Mouse (Mus musculus) hindbrain, embryonic 11.5 days (tissue): ENCODE results near the gene Fam69b. TPM values are rescaled to one million over a fixed set of nuclear protein-coding genes. Genes with fewer than 3 reads are reported as not detected.

ENCODE experiments used
- ATAC-seq: fragments of 200-750 bp; cut with Nextera tagmentation; 2 replicates; pipeline ENCODE4 v1.8.0; 2017; ENCODE audit warnings: mild to moderate bottlenecking, moderate TSS enrichment, moderate library complexity; ENCODE audit not compliant: low FRiP score
- DNase-seq: peaks from one replicate; pipeline ENCODE4 v3.0.0-alpha.2; 2015; ENCODE audit warnings: low spot score
- H3K27ac ChIP-seq: fragments of 300-500 bp; sonication (generic); 2 replicates; pipeline ENCODE4 v1.5.1; 2014; ENCODE audit warnings: mild to moderate bottlenecking, low read depth, low read length
- H3K27me3 ChIP-seq: fragments of 300-500 bp; sonication (generic); 2 replicates; pipeline ENCODE4 v1.6.1; 2014; ENCODE audit warnings: mild to moderate bottlenecking, low read length, moderate library complexity, mixed read lengths; ENCODE audit not compliant: control insufficient read depth, insufficient read depth
- H3K36me3 ChIP-seq: fragments of 300-500 bp; sonication (generic); 2 replicates; pipeline ENCODE4 v1.6.1; 2014; ENCODE audit warnings: mild to moderate bottlenecking, low read length, moderate library complexity, mixed read lengths; ENCODE audit not compliant: control insufficient read depth, insufficient read depth
- H3K4me1 ChIP-seq: fragments of 300-500 bp; sonication (generic); replicated peaks from 2 replicates; pipeline ENCODE4 v1.6.1; 2014; ENCODE audit warnings: low read length, mixed read lengths; ENCODE audit not compliant: control insufficient read depth, insufficient read depth
- H3K4me2 ChIP-seq: fragments of 300-500 bp; sonication (generic); replicated peaks from 2 replicates; pipeline ENCODE4 v1.6.1; 2014; ENCODE audit warnings: mild to moderate bottlenecking, low read depth, low read length
- H3K4me3 ChIP-seq: fragments of 300-500 bp; sonication (generic); 2 replicates; pipeline ENCODE4 v1.5.1; 2014; ENCODE audit warnings: low read depth, low read length
- H3K9ac ChIP-seq: fragments of 300-500 bp; sonication (generic); 2 replicates; pipeline ENCODE4 v1.6.1; 2014; ENCODE audit warnings: low read depth, low read length
- H3K9me3 ChIP-seq: fragments of 300-500 bp; sonication (generic); 2 replicates; pipeline ENCODE4 v1.6.1; 2016; ENCODE audit warnings: low read length; ENCODE audit not compliant: control insufficient read depth
- WGBS: fragments of 180-500 bp; shearing (Covaris S2); extraction: QIAGEN DNeasy Blood & Tissue Kit; methylation state at CpG from one replicate; pipeline ENCODE4 v1.1.7; 2014; 5-methylcytosine and 5-hydroxymethylcytosine counted together
- polyA plus RNA-seq: library from polyadenylated mRNA; unstranded; fragments of >200 nt; fragmentation: Nextera tagmentation; extraction: Ambion mirVana; gene quantifications from 2 replicates; pipeline ENCODE4 v1.2.1, GENCODE M21; 2014

Gene Fam69b
- polyA plus RNA-seq, 1 experiment from 2014 or later, result 38.4 TPM

DNA sequence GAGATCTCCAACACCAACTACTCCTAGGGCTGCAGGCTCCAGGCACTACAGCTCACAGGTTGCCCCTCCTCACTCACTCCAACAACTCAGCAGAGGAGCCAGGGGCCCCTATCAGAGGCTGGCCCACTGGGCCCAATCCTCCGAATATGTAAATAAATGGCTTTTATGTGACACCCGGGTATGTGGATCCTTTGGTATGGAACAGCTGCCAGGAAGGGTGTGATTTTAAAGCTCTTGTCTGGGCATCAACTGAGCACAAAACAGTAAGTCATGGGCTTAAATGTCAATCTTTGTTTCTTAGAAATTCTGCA is 8.0 kb downstream of the Fam69b start:
- Histone ChIP-seq H3K4me2 (no peak overlapping the region), H3K36me3 (peaks cover 4% of the 10 kb centered on the region; the same call in 1 of the 2 replicates), H3K9ac (no peak overlapping the region), H3K4me3 (no peak overlapping the region), H3K27ac (no peak overlapping the region), H3K9me3 (no peaks in the 10 kb centered on the region), H3K4me1 (peaks cover 13% of the 10 kb centered on the region; the same call in 1 of the 2 replicates), H3K27me3 (no peaks in the 10 kb centered on the region)
- ATAC-seq (no peak), DNase-seq (no peak)
- 67% methylated on average over 2 of the region's 2 CpGs for WGBS

DNA sequence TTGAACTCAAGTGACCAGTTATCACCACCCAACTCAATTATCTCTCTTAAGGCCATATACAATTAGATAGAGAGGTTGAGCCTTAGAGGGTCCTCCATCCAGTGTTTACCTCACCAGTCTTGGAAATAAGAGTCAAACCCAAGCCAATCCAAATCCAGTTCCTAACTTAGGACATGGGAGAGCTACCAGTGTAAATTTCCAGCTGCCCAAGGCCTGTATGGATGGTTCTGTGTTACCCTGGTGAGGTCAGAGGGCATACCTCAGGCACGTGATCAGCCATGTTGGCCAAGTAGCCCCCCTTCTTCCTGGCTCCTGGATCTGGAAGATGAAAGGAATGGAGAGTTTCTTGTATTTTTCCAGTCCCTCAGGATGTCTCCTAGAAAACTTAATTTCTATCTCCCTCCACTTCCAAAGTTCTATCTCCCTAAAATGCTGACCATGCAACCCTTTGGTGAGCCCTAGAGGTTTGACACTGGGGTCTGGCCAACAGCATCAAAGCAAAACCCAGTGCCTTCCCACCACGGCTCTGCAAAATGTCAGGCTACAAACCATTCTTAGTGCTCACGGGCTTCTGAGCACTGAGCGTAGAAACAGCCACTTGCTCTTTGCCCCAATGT is 9.2 kb downstream of the Fam69b start:
- H3K9ac ChIP-seq, result no peak overlapping the region
- no peaks in the 10 kb centered on the region for H3K27me3 ChIP-seq
- no peak overlapping the region; the same call in 1 of the 2 replicates for H3K4me2 ChIP-seq
- H3K4me1 ChIP-seq, result peaks cover 13% of the 10 kb centered on the region; the same call in 1 of the 2 replicates
- 82% methylated on average over 4 of the region's 4 CpGs for WGBS
- H3K27ac ChIP-seq, result no peak overlapping the region
- ATAC-seq, result no peak
- no peak for DNase-seq
- no peak overlapping the region for H3K4me3 ChIP-seq
- no peaks in the 10 kb centered on the region for H3K9me3 ChIP-seq
- H3K36me3 ChIP-seq, result peaks cover 4% of the 10 kb centered on the region; the same call in 1 of the 2 replicates

DNA sequence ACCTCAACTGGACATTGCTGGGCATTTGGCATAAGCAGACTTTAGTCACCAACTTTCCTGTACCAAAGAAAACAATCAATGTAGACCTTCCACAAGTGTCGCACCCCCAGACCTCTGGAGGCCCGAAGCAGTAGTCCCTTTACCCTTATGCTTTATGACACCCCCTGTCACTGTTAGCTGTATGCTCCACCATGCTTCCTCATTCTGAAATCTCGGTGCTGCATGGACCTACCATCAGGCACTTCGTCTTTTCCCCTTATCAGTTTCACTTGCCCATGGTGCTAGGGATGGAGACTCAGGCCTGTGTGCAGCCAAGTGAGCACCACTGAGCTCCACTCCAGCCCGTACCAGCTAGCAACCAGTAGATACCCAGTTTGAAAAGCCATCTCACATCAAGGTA is 9.8 kb downstream of the Fam69b start:
- no peak overlapping the region for H3K27ac ChIP-seq
- H3K9me3 ChIP-seq, result no peaks in the 10 kb centered on the region
- H3K27me3 ChIP-seq, result no peaks in the 10 kb centered on the region
- H3K9ac ChIP-seq, result peak overlapping the region; percentile 37; the same call in 1 of the 2 replicates
- ATAC-seq, result no peak
- WGBS, result 84% methylated on average over 5 of the region's 5 CpGs
- peaks cover 4% of the 10 kb centered on the region; the same call in 1 of the 2 replicates for H3K36me3 ChIP-seq
- H3K4me1 ChIP-seq, result peaks cover 11% of the 10 kb centered on the region; the same call in 1 of the 2 replicates
- DNase-seq, result no peak
- peak overlapping the region; percentile 50; the same call in 1 of the 2 replicates for H3K4me2 ChIP-seq
- H3K4me3 ChIP-seq, result no peak overlapping the region

DNA sequence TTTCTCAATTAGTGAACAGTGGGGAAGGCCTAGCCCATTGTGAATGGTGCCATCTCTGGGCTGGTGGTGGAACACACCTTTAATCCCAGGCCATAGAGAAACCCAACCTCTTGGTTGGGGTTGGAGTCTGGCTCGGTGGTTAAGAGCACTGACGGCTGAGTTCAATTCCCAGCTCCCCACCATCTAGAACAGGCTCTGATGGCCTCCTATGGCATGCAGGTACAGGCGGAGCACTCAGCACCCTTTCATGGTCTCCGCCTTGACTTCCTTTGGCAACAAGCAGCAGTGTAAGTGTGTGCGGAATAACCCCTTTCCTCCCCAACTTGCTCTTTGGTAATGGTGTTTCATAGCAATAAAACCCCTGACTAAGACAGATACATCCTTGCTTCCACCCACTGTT is 10.3 kb downstream of the Fam69b start:
- Histone ChIP-seq H3K4me2 (peak overlapping the region; percentile 50), H3K4me1 (peaks cover 11% of the 10 kb centered on the region; the same call in 1 of the 2 replicates), H3K4me3 (peak overlapping the region; percentile 93), H3K9me3 (no peaks in the 10 kb centered on the region), H3K27ac (peak overlapping the region; percentile 36; the same call in 1 of the 2 replicates), H3K27me3 (no peaks in the 10 kb centered on the region), H3K9ac (peak overlapping the region; percentile 37), H3K36me3 (peaks cover 4% of the 10 kb centered on the region; the same call in 1 of the 2 replicates)
- no peak for DNase-seq
- WGBS, result 82% methylated on average over 5 of the region's 5 CpGs
- no peak for ATAC-seq

DNA sequence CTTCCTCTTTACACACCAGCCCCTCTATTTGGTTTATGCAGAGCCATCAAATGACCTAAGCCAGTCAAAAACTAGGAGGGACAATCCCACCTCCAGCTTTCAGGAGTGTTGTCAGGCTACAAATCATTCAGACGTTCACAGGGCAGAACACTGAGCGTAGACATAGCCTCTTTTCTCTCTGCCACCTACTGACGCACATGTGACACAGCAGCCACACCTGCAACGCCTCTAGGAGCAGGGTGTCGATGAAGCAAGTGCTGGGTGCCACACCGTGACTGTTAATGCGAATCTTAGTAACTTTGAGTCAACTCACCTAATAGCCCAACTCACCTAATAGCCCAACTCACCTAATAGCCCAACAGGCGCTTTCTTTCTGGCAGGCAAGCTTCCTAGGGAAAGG is 10.8 kb downstream of the Fam69b start:
- H3K36me3 ChIP-seq, result peaks cover 4% of the 10 kb centered on the region; the same call in 1 of the 2 replicates
- H3K4me1 ChIP-seq, result peaks cover 11% of the 10 kb centered on the region; the same call in 1 of the 2 replicates
- H3K9me3 ChIP-seq, result no peaks in the 10 kb centered on the region
- DNase-seq (peak; percentile 50), ATAC-seq (peak; percentile 31; the same call in 1 of the 2 replicates)
- WGBS, result 16% methylated on average over 8 of the region's 8 CpGs
- no peak overlapping the region for H3K27ac ChIP-seq
- peak overlapping the region; percentile 50 for H3K4me2 ChIP-seq
- H3K4me3 ChIP-seq, result peak overlapping the region; percentile 93
- H3K9ac ChIP-seq, result peak overlapping the region; percentile 37
- no peaks in the 10 kb centered on the region for H3K27me3 ChIP-seq

DNA sequence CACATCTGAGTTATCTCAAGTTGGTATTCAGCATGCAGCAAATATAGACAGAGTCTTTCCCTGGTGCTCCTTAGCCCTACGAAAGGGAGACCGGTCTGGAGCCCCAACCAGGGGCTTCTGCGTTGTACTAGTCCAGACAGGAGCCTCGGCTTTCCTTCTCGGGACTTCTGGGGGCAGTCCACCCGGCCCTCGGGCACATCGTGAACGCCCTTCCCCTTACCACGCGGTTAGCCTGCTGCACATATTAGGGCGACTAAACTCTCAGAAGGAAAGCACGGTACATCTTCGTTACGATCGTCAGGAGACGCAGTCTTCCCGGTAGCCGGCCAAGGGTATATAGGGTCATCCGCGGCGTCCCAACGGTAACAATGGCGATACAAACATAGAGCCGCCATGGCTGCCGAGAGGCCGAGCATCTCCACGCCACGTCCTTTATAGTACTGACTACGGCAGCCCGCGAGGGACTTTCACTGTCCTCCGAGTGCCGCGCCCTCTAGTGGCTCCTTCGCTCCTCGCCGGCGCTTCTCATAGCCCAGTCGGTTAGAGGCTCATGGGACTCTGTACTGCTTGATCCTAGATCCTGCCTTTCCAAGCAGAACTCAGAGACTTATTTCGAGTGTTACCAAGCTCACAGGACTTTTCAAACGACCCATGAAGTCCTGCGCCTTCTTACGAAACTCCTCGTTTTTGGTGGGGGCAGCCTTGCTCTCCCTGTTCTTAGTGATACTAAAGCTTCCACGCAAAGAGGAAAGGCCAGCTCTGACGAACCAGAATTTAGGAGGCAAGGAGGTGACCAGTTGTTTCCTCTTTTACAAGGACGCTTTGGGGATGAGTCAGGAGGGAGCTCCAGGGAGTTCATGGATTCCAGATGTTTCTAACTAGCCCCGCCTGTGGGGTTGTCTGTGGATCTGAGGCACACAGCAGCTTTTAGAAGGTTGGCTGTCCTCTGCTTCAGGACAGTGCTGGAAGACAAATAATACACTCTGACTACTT is 11.9 kb downstream of the Fam69b start:
- whole genome bisulfite sequencing, result 5% methylated on average over 49 of the region's 49 CpGs
- H3K36me3 ChIP-seq, result peaks cover 4% of the 10 kb centered on the region; the same call in 1 of the 2 replicates
- H3K27ac ChIP-seq, result peak overlapping the region; percentile 62; the same call in 1 of the 2 replicates
- H3K27me3 ChIP-seq, result no peaks in the 10 kb centered on the region
- peak overlapping the region; percentile 93 for H3K4me3 ChIP-seq
- H3K4me2 ChIP-seq, result peak overlapping the region; percentile 50
- peaks cover 11% of the 10 kb centered on the region; the same call in 1 of the 2 replicates for H3K4me1 ChIP-seq
- peak overlapping the region; percentile 99 for H3K9ac ChIP-seq
- H3K9me3 ChIP-seq, result no peaks in the 10 kb centered on the region
- peak; percentile 99 for DNase-seq
- peak; percentile 81 for ATAC-seq

DNA sequence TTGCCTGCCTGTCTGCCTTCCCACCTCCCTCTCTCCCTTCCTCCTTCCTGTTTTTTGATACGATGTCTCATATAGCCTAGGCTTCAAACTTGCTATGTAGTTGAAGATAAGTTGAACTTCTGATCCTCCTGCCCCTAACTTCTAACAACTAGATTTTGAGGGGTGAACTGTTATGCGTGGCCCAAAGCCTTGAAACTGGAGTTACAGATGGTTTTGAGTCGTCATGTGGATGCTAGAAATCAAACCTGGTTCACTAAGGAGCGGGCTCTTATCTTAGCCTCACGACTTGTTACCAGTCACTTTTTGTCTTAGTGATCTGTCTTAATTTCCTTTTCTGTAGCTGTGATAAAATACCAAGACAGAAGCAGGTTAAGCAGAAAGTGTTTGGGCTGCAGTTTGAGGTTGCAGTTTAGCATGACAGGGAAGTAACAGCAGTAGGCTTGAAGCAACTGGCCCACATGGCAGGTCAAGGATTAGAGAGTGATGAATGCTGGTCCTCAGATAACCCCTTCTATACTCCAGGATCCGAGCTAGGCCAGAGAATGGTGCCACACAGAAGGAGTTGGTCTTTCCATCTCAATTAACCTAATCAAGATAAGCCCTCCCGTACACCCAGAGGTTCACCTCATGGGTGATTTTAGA is 12.9 kb downstream of the Fam69b start:
- Histone ChIP-seq H3K27ac (no peak overlapping the region), H3K36me3 (peaks cover 4% of the 10 kb centered on the region; the same call in 1 of the 2 replicates), H3K9ac (no peak overlapping the region), H3K9me3 (no peaks in the 10 kb centered on the region), H3K27me3 (no peaks in the 10 kb centered on the region), H3K4me3 (no peak overlapping the region), H3K4me1 (peaks cover 11% of the 10 kb centered on the region; the same call in 1 of the 2 replicates), H3K4me2 (no peak overlapping the region)
- no peak for ATAC-seq
- WGBS, result 82% methylated on average over 7 of the region's 7 CpGs
- no peak for DNase-seq

DNA sequence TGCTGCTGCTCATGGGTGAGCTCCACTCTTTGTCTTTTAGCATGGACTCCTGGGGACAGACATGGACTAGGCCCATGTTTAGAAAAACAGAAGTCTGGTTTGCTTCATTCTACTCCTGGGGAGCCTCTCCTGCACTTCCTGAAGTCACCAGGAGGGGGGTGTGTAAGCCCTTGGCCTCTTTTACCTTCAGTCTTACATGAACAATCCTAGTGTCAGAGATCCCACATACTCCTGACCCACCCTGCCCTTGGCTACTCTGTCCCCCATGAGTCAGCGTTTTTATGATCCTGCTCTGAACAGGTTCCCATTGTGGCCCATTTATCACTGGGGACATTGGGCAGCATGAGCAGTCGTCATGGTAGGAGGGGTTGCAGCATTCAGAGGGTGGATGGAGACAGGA is 15.7 kb downstream of the Fam69b start:
- DNase-seq, result peak; percentile 77
- H3K9me3 ChIP-seq, result no peaks in the 10 kb centered on the region
- WGBS, result 59% methylated on average over 2 of the region's 2 CpGs

More for the DNA sequence above, 15.7 kb downstream of the Fam69b start:
- H3K9ac ChIP-seq, result no peak overlapping the region
- H3K4me3 ChIP-seq, result no peak overlapping the region
- H3K4me2 ChIP-seq, result no peak overlapping the region
- H3K27ac ChIP-seq, result no peak overlapping the region
- H3K36me3 ChIP-seq, result no peaks in the 10 kb centered on the region
- no peaks in the 10 kb centered on the region for H3K27me3 ChIP-seq
- H3K4me1 ChIP-seq, result peaks cover 1% of the 10 kb centered on the region; the same call in 1 of the 2 replicates
- ATAC-seq, result no peak
